Mouse (Mus musculus): ENCODE measurements around the gene Tll2.

The Tll2 gene

DNA sequence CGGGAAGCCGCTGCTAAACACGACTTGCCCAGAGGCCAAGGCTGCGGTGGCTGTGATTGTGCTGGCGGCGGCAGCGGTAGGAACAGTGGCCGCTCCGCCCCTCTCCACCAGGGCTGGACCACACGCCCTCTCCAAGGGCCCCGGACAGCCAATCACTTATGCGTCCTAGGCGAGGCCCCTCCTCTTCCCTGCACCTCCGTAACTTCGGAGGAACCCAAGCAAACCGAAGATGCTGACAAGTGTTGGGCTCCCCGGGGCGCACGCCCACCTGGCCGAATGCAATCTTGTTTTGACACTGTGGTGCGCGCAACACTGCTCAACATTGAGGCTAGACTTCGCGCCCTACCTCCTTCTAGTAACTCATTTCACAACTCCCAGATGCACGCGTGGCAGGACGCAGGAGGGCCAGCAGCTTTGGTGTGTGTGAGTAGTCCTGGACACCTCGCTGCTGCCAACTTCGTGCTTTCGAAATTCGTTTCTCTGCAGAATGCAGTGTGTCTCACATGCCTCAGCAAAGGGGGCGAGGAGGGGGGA lies at the start of gene Tll2:
TSS of gene Tll2 (minus strand) at position 25 of the 534 bp plus-strand sequence.
- no peak for TF ChIP-seq GATA4 (IDR thresholded peaks at IDR 0.05; ENCODE audit: insufficient replicate concordance, low read length)

DNA sequence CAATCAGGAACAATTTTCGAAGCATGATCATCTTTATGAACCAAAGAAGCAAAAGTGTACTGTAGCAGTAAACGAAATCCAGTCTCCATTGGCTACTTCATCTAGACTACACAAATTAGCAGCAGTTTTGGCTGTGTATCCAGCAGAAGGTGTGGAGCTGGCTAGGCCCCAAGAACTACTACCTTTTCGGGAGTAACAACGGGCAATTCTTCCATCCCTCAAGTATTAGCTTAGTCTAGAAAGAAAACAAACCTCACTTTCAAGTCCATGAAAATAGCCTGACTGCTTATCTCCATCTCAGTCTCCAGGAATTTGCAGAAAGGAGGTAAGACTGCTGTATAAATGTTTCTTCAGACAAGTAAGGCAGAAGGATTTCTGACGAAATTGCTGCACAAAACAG lies 47.9 kb upstream of the Tll2 start:
- TF ChIP-seq GATA4 (IDR thresholded peaks at IDR 0.05; ENCODE audit: insufficient replicate concordance, low read length) = no peak

DNA sequence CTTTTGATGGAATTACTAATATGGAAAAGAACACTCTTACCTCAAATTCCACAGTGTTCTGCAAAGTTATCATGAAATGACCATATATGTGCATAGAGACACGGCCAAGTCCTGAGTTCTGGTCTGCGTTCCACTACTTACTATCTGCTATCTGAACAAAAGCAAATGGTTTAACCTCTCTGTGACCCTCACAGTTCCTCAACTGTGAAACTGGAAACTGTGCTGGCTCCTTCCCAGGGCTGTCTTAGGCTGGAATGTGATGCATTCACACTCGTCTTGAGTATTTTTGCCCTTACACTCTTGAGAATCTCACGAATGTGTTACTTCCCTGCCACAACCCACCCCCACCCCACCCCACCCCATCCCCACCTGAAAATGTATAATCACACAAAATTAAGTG lies 42.3 kb upstream of the Tll2 start:
- no peak for TF ChIP-seq GATA4 (IDR thresholded peaks at IDR 0.05; ENCODE audit: insufficient replicate concordance, low read length)

DNA sequence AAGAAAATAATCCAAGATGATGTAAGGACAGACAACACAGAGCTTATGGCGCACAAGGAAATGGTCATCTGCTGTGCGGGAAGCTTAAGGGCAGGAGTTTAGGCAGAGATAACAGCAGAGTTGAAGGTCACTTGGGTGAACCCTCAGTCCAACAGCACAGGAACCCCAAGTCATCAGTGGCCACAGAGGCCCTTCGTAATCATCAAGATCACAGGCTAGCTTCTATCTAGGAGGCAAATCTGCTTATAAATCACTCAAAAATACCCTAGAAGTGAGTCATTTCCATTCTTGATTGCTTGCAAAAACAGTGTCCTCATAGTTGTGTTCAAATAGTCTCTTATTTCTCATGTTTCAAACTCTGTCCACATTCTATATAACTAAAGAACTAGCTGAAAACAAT lies 41.6 kb upstream of the Tll2 start:
- TF ChIP-seq GATA4 (IDR thresholded peaks at IDR 0.05; ENCODE audit: insufficient replicate concordance, low read length) = no peak

DNA sequence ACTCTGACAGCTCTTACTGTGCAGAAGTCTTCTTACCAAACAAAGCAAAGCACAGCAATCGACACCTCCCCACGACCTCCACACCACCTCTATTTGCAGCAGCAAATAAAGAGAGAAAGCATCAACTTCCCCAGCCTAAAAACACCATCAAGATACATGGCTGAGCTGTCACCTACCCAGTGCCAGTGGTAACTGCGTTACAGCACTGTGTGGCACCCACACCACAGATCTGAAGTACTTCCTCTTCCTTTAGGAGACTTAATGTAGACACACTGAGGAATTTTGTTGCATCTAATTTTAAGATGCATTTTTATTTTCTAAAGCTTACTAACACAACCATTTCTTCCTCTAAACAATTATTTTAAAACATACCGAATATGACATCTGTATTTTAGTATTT lies 39.6 kb upstream of the Tll2 start:
- no peak for TF ChIP-seq GATA4 (IDR thresholded peaks at IDR 0.05; ENCODE audit: insufficient replicate concordance, low read length)

DNA sequence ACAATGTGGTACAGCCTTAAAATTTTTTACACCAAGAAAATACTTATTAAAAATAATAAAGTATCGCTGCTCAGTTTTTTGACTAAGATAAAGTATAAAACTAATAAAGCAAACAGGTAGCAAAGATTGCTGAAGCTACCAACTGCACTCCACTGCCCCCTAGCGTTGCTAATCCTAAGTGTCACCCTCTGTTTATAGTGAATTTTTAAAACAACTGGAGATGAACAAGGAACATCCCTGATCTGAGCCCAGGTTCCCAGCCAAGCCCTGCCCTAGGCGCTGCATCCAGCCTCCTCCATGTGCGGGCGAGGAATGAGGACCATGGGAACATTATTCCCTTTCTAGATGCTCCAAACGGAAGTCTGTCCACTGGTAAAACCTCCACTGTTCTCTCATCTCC lies 37.9 kb upstream of the Tll2 start:
- no peak for TF ChIP-seq GATA4 (IDR thresholded peaks at IDR 0.05; ENCODE audit: insufficient replicate concordance, low read length)

DNA sequence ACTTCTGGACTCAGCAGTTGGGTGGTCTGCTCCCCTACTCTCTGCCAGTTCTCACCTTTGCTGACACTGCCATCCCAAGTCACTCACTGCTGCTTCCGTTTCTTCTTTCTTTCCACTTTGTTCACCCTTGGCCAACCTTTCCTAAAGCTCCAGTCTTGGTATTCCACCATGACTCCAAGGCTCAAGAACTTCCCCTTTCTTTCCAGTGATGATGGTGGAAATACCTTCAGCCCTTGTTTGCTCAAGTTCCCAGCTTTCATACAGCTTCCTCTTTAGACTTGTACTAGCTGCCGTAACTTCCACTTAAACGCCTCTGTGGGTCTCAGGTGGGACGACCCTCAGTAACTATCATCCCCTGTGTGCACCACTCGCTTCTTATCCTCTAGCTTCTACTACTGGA lies 35.4 kb upstream of the Tll2 start:
- no peak for TF ChIP-seq GATA4 (IDR thresholded peaks at IDR 0.05; ENCODE audit: insufficient replicate concordance, low read length)

DNA sequence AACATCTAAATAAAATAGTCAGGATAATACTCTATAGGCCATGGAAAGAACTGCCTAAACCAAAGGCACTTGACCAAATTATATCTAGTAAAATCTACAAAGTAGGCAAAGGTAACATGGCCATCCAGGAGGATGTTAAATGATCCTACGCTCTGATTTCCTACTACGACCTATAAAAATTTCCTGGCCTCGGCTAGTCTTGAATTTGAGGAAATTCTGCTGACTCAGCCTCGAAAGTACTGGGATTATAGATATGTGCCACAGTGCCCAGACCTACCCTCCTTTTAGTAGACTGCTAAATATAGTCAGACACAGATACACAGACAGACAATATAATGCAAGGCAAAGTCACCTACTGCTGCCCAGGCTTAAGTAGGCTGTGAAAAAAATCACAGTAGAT lies 27.1 kb upstream of the Tll2 start:
- no peak for TF ChIP-seq GATA4 (IDR thresholded peaks at IDR 0.05; ENCODE audit: insufficient replicate concordance, low read length)

DNA sequence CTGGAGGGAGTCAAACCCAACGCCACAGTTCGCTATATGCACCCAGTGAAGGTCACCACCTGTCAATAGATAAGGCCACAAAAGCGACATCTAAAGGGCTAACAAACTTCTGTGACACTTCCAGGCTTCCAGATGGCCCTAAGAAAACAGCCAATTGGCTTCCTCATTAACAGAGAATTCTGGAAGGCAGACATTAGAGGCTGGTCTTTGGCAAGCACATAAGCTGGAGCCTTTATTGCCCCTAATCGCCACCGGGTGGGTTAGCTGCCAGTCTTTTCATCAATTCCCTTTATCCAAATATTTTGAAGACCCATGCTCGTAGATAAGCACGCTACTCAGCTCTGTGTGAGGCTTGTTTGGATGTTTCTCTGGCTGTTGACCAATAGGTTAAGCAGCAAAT lies 1.7 kb upstream of the Tll2 start:
- no peak for TF ChIP-seq GATA4 (IDR thresholded peaks at IDR 0.05; ENCODE audit: insufficient replicate concordance, low read length)

DNA sequence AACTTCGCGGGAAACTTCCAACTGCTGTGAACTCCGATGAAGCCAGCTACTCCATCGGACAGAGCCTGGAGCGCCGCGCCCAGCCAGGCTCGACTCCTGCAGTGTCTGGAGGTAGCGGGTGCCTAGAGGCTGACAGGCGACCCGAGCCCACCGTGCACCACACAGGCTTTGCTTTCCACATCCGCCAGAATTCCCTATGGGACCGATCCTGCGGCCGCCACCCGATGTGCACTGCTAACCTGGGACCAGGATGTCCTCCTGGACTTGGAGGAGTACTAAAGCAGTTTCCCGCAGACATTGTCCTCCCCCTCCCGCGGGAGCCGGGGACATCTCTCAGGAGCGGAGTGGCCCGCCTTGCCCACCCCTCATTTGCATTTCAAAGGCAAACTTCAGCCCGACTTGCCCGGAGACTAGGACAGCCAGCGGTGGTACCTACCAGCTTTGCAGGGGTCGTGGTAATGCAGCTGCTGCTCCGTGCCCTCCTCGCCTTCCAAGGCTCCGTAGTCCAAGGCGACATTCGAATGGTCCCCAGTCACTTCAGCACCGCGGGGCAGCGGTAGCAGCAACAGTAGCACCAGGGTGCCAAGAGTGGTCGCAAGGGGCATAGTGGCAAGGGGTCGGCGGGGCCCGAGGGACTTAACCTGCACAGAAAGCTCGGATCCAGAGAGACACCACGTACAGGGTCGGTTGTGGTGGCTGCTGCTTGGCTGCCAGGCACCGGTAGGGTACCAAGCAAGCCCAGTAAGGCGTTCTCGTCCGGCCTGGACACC lies 409 bp downstream of the Tll2 start:
- TF ChIP-seq GATA4 (IDR thresholded peaks at IDR 0.05; ENCODE audit: insufficient replicate concordance, low read length) = no peak

DNA sequence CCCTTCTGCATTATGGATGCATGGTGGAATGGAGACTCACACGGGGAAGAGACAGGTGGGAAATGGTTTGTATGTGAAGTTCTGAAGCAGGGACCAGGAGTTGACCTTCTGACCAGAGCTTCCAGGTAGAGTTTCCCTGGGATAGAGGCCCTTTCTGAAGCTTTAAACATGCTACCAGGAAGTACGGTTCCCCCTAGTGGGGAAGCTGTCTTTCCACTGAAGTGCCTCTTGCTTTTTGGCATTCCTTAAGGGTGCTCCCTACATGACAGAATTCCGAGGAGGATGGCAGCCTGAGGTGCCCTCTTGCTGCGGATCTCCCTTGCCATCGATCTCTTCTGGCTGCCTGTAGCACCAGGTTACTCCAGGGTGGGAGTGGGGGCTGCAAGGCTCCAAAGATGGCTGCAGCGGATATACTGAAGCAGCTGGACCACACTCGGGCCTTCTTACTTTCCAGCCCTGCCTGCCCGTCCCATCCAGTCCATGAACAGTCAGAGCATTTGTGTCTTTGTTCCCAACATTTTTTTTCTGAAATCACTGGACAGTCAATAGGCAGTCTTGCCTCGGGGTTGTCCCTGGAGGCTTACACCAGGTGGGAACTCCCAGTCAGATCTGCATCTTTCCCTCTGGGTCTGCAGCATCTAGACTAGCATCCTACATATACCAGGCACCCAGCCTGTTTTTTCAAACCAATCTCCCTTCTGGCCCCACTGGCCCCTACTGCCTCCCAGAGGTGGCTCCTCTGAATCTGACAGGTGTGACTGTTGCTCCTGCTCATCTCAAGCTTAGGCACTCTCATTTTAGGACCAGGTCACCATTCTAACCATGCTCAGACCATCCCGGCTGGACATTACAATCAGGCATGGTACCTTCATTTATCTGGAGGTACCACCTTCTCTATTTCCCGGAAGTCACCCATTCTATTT lies 2.2 kb downstream of the Tll2 start:
- no peak for TF ChIP-seq GATA4 (IDR thresholded peaks at IDR 0.05; ENCODE audit: insufficient replicate concordance, low read length)

DNA sequence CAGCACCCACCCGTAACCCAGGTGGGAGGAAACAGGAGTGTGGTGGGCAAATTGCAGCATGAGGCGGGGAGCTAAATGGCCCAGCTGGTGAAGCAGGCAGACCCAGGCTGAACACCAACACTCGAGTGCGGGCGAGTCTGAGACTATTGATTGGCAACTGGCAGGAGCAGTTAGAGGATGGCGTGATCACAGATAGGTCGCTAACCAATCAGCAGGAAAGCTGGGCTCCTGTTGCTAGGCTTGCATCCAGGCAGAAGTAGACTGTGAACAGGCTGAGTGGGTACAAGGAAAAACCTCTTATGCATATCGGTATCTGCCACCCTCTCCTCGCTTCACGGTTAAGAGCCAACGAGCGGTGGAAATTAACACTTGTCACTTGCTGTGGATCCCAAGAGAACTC lies 9.0 kb downstream of the Tll2 start:
- no peak for TF ChIP-seq GATA4 (IDR thresholded peaks at IDR 0.05; ENCODE audit: insufficient replicate concordance, low read length)

DNA sequence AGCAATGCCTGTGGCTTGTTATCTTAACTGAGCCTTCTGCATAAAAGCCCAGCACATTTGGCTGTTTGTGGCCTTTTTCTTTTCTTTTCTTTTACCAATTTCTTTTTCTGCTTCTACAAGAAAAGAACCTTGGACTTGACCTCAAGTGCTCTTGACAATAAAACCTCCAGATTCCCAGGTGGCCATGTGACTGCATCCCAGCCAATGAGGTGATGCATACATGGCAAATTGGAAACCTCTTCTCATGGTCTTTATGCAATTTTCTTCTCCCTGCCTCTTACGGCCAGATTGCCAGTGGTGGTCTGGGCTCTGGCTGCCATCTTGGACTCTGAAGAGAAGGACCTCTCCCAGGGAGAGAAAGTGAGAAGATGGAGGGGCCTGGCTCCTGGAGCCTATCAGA lies 13.3 kb downstream of the Tll2 start:
- TF ChIP-seq GATA4 (IDR thresholded peaks at IDR 0.05; ENCODE audit: insufficient replicate concordance, low read length) = no peak

DNA sequence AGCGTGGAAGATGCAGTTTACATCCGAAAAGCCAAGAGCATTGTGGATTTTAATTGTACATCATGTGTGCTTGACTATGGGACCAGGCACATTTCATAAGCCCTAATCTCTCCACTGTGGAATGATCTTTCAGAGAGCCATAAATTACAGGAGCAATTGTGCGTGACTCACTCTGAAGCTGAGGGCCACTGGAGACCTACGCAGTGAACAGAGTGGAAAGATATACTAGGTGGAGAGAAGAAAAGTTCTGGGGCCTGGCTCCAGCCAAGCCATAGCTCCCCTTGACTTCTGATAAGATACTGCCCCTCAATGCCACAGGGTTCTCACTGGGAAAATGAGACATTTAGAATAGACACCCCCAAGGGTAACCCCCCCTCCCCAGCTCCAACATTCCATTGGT lies 13.7 kb downstream of the Tll2 start:
- TF ChIP-seq GATA4 (IDR thresholded peaks at IDR 0.05; ENCODE audit: insufficient replicate concordance, low read length) = no peak

DNA sequence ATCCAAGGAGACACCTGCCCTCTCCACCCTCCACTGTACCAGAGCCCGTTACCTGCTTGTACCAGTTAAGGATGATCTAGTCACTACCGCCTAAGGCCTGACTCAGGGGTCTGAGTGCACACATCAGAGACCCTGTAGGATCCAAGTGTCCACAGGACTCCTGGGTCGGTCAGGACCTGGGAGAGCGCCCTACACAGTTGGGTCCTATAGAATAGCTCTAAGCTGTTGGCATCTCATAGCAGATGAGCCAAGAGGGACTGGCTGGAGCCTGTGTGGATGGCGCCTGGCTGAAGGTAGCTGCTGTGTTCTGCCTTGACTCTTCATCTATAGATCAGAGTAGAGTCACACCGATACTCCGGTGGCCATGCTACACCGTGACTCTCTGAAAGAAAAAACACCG lies 14.9 kb downstream of the Tll2 start:
- no peak for TF ChIP-seq GATA4 (IDR thresholded peaks at IDR 0.05; ENCODE audit: insufficient replicate concordance, low read length)

DNA sequence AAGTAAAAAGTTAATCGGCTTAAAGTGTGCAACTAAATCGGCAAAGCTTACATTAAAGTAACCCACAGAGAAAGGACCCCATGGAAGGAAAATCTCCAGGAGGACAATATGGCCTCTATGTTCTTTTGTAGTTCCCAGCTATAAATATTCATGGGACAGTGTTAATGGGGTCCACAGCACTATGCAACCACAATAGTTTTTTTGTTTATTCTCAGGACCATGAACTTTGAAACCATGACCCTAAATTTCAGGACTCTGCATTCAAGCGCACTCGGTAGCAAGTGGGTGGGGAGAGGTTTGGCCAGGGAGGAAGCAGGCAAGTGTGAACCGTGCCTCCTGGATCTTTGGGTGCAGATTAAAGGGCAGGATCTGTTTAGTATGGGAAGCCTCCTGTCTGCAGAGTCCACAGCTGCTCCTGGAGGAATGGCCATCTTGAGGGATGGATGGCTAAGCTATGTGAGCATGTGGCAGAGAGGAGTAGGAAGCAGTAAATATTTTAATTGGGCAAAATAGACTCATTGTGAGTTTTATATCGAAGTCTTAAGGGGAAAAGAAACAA lies 15.7 kb downstream of the Tll2 start:
- TF ChIP-seq GATA4 (IDR thresholded peaks at IDR 0.05; ENCODE audit: insufficient replicate concordance, low read length) = no peak
